ENCODE assay signal across 14 mouse cellular contexts in genomic region chr10:117836354-117836753, GRCm38 (mm10). TPM values are rescaled to one million over a fixed set of nuclear protein-coding genes. Genes with fewer than 3 reads are reported as not detected.
DNase-seq lines count a peak whose midpoint lies in the region; ATAC-seq lines count a peak whose summit lies in the region.
"Had no signal": no experiment of that assay in that cellular context is flagged by ENCODE, and none has a peak within 500 bp of the region (broad histone marks: within the 10 kb centered on the region; RNA-seq: fewer than 3 reads in every experiment).

No protein-coding gene starts in this region.

- intact Hi-C loops in heart, postnatal 14 days (cut with DNase I), result no loop called here

- peak; percentile 66 for ATAC-seq in common myeloid progenitor, adult 5-6 weeks (replicated peaks; ENCODE audit: low read depth, poor library complexity, severe bottlenecking)
- ATAC-seq in monocyte, adult 5-6 weeks (replicated peaks; ENCODE audit: insufficient number of reproducible peaks, low FRiP score, low TSS enrichment, poor library complexity, severe bottlenecking), result peak; percentile 72
- ATAC-seq: forebrain, embryonic 13.5 days; midbrain, embryonic 16.5 days had no signal

- DNase-seq in spleen, postnatal 36 days (ENCODE audit: low spot score in 2 of 2), result peak; percentile 49 to 63
- no peak for DNase-seq in spleen, postnatal 4 days (ENCODE audit: low spot score in 2 of 2)
- no peak for DNase-seq in c-Kit-positive CD71-positive TER-119-positive erythroid progenitor cells, embryonic 14.5 days (ENCODE audit: low spot score)
- DNase-seq in heart, postnatal 14 days, result no peak
- no peak for DNase-seq in heart, adult 9 months (ENCODE audit: low spot score in 2 of 2)
- no peak for DNase-seq in testis, postnatal 14 days (ENCODE audit: low spot score)
- DNase-seq: cerebellum, postnatal 36 days; layer of hippocampus, adult 9-11 months; lung, postnatal 14 days; right cerebral cortex, adult 18-20 months had no signal

RNA-seq across cellular contexts. Expression of gene Rap1b, which starts 9.5 kb away (rescaled TPM):
- 152 and 155 TPM in 2 replicates for total RNA-seq in common myeloid progenitor, adult 5-6 weeks (2017)
- 807 to 1,253 TPM (median 1,136 TPM) in 3 replicates for total RNA-seq in monocyte, adult 5-6 weeks (2017)
- 10 to 100 TPM; 68.6 to 72.2 TPM for total RNA-seq in heart, postnatal 14 days (2021)

RNA-seq across cellular contexts. Expression of gene Nup107, which starts 43.8 kb away (rescaled TPM):
- 126 and 151 TPM in 2 replicates for total RNA-seq in common myeloid progenitor, adult 5-6 weeks (2017)
- 62.6 to 83.6 TPM (median 77.5 TPM) in 3 replicates for total RNA-seq in monocyte, adult 5-6 weeks (2017)
- total RNA-seq in heart, postnatal 14 days (2021), result 1 to 10 TPM; 7.8 to 9.5 TPM

Comparison
In these comparisons a context has a peak if more than half of its experiments do, and no peak if none do; other contexts are left out.
1. DNase-seq: peak in spleen, postnatal 36 days (2 of 2); none in spleen, postnatal 4 days (0 of 2), c-Kit-positive CD71-positive TER-119-positive erythroid progenitor cells, embryonic 14.5 days (single experiment), heart, postnatal 14 days (0 of 2), heart, adult 9 months (0 of 2) and testis, postnatal 14 days (single experiment).